Mouse (Mus musculus): Measurements from ENCODE around the gene Pramel7.
"Not testable (repeated sequence)": the region's sequence is repeated elsewhere in the genome, so short reads cannot be mapped to it uniquely, and the experiment has no call there.

The Pramel7 gene

DNA sequence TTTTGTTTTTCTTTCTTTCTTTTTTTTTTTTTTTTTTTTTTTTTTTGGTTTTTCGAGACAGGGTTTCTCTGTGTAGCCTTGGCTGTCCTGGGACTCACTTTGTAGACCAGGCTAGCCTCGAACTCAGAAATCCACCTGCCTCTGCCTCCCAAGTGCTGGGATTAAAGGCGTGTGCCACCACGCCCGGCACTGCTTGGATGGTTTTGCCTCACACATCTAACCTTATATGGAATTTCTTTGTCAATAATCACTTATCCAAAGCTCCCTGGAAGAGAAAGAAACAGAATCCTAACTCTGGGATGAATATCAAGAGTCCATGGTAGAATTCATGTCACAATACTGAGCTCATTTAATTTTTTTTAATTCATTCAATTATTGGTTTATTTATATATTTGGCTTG, at the start of gene Pramel7:
Gene Pramel7 (minus strand): TSS at position 101 of the 400 bp plus-strand sequence.
- not testable (repeated sequence) for DNase-seq (ENCODE audit: low spot score in 2 of 2)

DNA sequence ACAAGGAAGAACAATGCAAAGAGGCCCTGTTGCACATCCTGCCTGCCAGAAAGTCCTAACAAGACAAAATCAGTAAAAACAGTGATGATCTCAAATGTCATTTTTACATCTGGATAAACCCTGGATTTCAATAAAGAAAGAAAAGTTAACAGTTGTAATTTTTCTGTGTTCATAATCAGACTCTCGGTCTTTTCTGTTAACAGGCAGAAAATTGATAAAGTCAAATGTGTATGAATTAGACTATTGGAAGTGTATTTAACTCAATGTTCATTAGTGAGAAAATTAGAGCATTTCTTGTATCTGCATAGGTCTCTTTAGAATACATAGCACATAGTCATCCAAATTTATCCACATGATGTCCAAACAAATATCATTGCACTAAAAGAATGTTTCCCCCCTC, 48.5 kb upstream of the Pramel7 start, which contains the start of gene Olfr1128:
Gene Olfr1128 (minus strand): TSS at position 101 of the 400 bp plus-strand sequence.
- DNase-seq (ENCODE audit: low spot score in 2 of 2), result no peak

DNA sequence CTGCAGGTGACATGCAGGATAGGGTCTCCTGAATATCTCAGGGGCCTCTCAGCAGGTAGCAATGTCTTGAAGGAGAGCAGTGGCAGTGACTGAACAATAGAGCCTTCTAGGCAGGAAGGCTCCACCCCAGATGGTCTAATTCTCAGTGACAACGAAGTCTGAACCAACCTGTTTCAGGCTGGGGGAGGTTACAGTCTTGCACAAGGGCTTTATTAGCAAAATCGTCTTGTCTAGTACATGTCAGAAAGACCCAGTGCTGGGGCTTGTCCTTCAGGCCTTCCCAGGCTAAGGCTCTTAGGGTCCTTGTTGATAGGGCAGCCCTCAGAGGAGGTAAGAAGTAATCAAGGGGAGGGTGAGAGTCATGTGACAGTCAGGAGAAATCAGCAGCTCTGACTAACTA, 37.9 kb upstream of the Pramel7 start:
- no peak for DNase-seq (ENCODE audit: low spot score in 2 of 2)

DNA sequence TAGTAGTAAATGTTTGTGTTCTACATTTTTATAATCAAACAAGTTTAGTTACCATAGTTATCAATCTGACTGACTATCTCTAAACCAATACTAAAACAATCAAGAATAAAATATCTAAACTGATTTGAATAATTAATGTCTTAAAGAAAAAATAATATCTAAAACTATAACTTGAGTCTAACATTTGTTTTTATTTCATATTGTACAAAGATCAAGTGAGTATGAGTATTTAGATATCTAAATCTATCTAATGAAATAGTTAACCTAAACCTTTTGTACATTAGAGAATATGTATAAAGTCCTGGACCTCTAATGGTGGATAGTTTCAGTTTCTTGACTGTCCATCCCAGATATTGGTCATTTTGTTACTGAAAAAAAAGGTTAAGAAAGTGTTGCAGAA, 34.6 kb upstream of the Pramel7 start, which contains the start of gene Olfr153:
Gene Olfr153 (plus strand): TSS at position 301 of the 400 bp plus-strand sequence.
- DNase-seq (ENCODE audit: low spot score in 2 of 2), result no peak

DNA sequence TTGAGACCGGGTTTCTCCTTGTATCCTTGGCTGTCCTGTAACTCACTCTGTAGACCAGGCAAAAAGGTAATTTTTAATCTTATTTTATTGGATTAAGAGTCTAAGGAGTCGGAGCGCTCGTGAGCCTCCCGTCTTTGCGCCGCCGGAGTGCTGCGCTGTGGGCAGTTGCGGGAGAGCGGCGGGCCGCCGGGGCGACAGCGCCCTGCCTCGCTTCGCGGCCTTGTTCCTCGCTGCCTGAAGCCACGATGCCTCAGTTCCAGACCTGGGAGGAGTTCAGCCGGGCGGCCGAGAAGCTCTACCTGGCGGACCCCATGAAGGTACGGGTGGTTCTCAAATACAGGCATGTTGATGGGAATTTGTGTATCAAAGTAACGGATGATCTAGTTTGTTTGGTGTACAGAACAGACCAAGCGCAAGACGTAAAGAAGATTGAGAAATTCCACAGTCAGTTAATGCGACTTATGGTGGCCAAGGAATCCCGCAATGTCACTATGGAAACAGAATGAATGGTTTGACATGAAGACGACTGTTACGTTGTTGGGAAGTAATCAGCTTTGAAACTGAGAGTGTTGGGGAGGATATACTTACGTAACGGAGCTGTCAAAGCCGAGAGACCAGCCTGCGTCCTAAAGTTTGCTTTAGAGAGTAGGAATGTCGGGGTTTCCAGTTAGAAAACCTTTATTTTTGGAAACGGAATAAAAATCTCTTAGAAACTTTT, 29.2 kb upstream of the Pramel7 start:
- DNase-seq (ENCODE audit: low spot score in 2 of 2), result not testable (repeated sequence)

DNA sequence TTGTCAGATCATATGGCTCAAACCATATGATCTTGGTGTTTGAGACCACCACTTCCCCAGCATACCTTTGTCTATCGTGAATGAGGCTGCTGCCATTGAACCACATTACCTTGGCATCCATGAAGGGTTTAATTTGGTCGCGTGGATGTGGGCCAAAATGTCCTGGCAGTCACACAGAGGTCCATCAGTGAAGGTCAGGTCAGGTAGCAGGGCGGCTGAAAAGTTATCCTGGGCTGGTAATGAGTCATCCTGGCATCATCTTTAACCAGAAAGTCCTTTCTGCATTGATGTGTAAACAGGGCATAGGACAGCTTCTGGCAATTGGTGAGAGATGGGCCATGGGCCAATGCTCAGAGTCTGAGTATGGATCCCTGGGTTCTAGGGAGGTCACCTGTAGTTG, 23.8 kb upstream of the Pramel7 start:
- DNase-seq (ENCODE audit: low spot score in 2 of 2), result no peak

DNA sequence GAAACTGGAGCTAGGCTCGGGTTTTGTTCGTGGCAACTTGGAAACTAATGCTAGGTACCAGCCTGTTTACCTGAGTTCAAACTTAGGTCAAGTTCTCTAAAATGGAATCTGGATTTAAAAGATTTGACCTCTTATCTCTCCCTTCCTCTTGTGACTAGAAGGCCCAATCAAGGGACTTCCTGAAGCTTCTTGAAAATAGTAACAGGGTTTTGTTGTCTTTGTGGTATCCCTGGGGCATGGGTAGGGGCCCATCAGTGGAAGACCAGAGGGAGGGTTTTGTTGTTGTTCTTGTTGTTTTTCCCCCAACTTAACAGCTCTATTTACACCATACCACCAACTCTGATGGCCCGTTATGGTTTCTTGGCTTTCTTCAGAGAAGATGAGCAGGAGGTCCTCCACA, 19.7 kb upstream of the Pramel7 start:
- DNase-seq (ENCODE audit: low spot score in 2 of 2), result no peak

DNA sequence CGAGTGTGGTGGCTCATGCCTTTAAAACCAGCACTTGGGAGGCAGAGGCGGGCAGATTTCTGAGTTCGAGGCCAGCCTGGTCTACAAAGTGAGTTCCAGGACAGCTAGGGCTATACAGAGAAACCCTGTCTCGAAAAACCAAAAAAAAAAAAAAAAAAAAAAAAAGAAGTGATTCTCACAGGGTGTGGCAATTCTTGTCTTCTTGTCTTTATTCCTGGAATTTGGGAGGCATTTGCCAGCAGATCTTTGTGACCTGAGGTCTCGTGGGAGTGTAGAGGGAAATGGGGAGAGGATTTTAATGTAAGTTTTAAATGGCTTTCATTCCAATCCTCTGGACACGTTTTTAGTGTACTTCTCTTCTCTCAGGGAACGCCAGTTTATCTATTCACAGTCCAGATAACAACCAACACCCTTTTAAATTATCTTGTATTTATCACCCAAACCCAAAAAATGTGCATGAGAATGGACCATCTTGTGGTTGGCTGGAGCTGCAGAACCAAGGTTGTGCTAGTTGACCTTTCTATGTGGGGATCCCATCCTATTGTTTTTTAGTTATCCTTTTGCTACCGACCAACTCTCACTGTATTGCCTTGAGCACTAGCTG, 18.7 kb upstream of the Pramel7 start:
- no peak for DNase-seq (ENCODE audit: low spot score in 2 of 2)

DNA sequence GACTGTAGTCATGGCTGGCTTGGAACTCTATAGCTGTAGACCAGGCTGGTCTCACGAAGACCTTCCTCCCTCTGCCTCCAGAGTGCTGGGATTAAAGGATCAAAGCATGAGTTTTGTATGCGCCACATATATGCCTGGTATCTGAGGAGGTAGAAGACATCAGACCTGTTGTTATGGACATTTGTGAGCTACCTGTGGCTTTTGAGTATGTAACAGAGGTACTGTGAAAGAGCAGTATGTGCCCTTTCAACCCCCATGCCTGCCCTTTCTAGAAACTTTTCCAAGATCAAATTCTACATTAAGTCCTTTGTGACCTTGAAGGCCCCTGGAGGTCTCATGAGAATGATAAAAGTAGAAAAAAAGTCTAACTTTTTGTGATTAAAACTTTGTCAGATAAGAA, 18.2 kb upstream of the Pramel7 start:
- DNase-seq (ENCODE audit: low spot score in 2 of 2), result no peak

DNA sequence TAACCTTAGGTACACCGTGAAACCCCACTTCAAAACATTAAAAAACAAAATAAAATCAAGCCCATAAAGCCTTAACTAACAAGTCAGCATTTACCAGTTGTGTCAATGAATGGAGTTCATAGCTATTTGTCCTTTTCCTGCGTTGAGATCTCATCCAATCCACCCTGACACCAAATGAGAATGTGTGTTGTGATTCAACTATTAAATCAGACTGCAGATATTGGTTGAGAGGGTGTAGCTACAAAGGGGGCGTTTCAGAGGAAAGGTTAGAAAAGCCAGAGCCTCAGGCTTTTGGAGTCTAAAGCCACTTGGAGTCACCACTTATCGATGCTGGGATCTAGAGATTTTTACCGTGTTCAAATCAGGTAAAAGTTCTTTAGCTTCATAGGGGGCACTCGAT, 9.4 kb upstream of the Pramel7 start, which contains the start of gene Pramel6:
Gene Pramel6 (plus strand): TSS at position 301 of the 400 bp plus-strand sequence.
- no peak for DNase-seq (ENCODE audit: low spot score in 2 of 2)

DNA sequence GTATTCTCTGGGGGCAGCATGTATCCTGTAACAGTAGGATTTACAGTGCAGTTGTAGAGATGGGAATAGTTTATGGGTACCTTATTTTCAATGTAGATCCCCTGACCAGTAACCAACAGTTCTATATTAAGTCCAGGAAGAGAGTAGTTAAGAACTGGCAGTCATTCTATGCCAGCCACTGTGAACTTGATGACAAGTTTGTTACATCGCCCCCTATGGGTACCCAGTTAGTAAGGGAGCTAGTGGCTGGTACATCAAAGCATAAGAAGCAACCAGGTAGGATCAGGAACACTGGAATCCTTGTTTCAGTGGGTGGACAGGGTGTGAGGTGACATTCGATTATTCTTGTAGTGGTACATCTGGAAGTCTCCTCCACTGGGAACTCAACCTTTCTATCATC, 14.6 kb downstream of the Pramel7 start:
- DNase-seq (ENCODE audit: low spot score in 2 of 2), result no peak

DNA sequence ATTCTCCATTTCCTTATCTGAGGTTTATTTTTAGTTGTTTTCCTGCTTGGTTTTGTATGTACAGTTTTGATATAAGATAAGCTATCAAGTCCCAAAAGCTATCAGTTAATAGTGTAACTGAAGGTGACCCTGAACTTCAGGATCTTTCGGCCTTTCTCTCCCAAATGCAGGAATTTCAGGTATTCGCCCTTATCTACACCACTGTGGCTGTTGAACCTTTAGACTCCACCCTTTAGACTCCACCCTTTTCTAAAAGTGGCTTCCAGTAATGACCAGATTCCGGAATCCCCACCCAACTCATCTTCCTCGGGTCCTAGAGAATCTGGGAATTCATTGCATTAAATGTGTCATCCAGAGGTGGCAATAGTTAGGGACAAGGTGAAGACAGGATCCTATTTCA, 15.7 kb downstream of the Pramel7 start:
- DNase-seq (ENCODE audit: low spot score in 2 of 2), result no peak

DNA sequence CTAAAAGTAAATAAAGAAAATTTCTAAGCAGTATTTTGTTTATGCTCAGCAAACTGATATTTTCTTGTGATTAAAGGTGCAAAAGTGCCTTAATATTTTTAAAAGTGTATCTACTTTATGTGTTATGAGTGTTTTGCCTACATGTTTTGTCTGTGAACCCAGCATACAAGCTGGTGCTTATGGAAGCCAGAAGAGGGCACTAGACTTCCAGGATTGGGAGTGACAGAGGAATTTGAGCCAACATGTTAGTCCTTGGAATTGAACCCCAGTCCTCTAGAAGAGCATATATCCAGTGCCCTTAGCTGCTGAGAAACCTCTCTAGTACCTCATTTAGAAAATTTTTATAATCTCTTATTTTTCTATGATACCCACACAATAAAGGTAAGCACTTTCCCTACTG, 16.7 kb downstream of the Pramel7 start:
- no peak for DNase-seq (ENCODE audit: low spot score in 2 of 2)

DNA sequence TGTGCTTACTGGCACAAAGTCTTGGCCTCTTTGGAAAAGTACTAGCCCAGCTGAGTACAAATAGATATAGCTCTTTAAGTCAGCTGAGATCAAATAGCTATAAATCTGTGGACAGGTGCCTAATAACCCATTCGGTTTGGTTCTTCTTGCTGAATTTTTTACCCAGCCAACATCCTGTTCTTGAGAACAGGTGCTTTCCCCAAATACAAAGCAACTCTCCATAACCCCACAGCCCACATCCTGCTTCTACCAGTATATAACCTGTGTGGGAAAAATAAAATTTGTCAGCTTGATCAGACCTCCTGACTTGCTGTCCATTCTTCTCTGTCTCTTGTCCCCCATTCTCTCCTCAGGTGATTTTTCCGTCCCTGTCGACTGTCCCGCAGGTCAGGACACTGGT, 35.1 kb downstream of the Pramel7 start:
- no peak for DNase-seq (ENCODE audit: low spot score in 2 of 2)

DNA sequence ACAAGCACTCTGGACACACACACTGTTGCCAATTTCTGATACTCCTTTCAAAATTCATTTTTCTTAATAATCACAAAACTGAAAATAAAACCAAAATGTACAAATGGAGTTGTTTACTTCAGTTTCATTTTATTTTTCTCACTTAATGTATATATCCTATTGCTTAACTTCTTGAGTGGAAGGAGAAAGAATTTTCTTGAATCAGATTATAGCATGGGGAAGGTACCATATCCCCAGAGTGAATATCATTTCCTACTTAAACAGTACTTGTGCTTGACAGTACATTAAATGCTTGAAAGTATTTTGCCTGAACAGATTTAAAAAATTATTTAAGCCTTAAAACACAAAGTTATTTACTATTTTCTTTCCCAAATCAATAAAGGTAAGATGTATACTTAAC, 43.2 kb downstream of the Pramel7 start, which contains the start of gene Olfr1126:
Gene Olfr1126 (plus strand): TSS at position 301 of the 400 bp plus-strand sequence.
- DNase-seq (ENCODE audit: low spot score in 2 of 2), result no peak
